Mouse (Mus musculus) heart, embryonic 13.5 days (tissue): ENCODE measurements around the gene Cnmd. TPM values are rescaled to one million over a fixed set of nuclear protein-coding genes. Genes with fewer than 3 reads are reported as not detected.
A peak's percentile ranks its signal among the peaks of the same experiment; 100 is the strongest.

Experiments used
- ATAC-seq: fragments of 200-750 bp; cut with Nextera tagmentation; 2 replicates; pipeline ENCODE4 v1.8.0; 2017; ENCODE audit warnings: moderate TSS enrichment; ENCODE audit not compliant: insufficient number of reproducible peaks, low FRiP score, low TSS enrichment; ENCODE audit errors: extremely low read depth
- H3K27ac ChIP-seq: fragments of 300-500 bp; sonication (generic); replicated peaks from 2 replicates; pipeline ENCODE4 v1.5.1; 2015; ENCODE audit warnings: moderate library complexity, mild to moderate bottlenecking, inconsistent platforms
- H3K27me3 ChIP-seq: fragments of 300-500 bp; sonication (generic); replicated peaks from 2 replicates; pipeline ENCODE4 v1.6.1; 2015; ENCODE audit warnings: mild to moderate bottlenecking, inconsistent platforms
- H3K36me3 ChIP-seq: fragments of 300-500 bp; sonication (generic); 2 replicates; pipeline ENCODE4 v1.6.1; 2015; ENCODE audit warnings: mild to moderate bottlenecking, inconsistent platforms
- H3K4me1 ChIP-seq: fragments of 300-500 bp; sonication (generic); 2 replicates; pipeline ENCODE4 v1.6.1; 2015; ENCODE audit warnings: inconsistent platforms
- H3K4me2 ChIP-seq: fragments of 300-500 bp; sonication (generic); 2 replicates; pipeline ENCODE4 v1.6.1; 2015; ENCODE audit warnings: inconsistent platforms, mild to moderate bottlenecking, moderate library complexity
- H3K4me3 ChIP-seq: fragments of 300-500 bp; sonication (generic); 2 replicates; pipeline ENCODE4 v1.5.1; 2015; ENCODE audit warnings: moderate library complexity, mild to moderate bottlenecking, inconsistent platforms
- H3K9ac ChIP-seq: fragments of 300-500 bp; sonication (generic); 2 replicates; pipeline ENCODE4 v1.6.1; 2015; ENCODE audit warnings: inconsistent platforms, mild to moderate bottlenecking, moderate library complexity
- H3K9me3 ChIP-seq: fragments of 300-500 bp; sonication (generic); 2 replicates; pipeline ENCODE4 v1.6.1; 2016; ENCODE audit warnings: inconsistent platforms
- WGBS: fragments of 180-500 bp; shearing (Covaris S2); methylation state at CpG from one replicate; pipeline ENCODE4 v1.1.7; 2015; ENCODE audit warnings: mixed read lengths; 5-methylcytosine and 5-hydroxymethylcytosine counted together
- polyA plus RNA-seq: library from polyadenylated mRNA; unstranded; fragments of >200 nt; fragmentation: Nextera tagmentation; extraction: Ambion mirVana; gene quantifications from 2 replicates; pipeline ENCODE4 v1.2.1, GENCODE M21; 2015

Cnmd gene
- polyA plus RNA-seq, 1 experiment from 2014 or later = 2.2 TPM

GRCm38 (mm10) chr14:79596602-79597001 is 65.4 kb downstream of the Cnmd start:
- Histone ChIP-seq H3K9ac (no peak overlapping the region), H3K4me2 (no peak overlapping the region), H3K27me3 (no peaks in the 10 kb centered on the region), H3K36me3 (peaks cover 81% of the 10 kb centered on the region), H3K9me3 (no peaks in the 10 kb centered on the region), H3K4me3 (no peak overlapping the region), H3K27ac (no peak overlapping the region), H3K4me1 (peaks cover 3% of the 10 kb centered on the region; the same call in 1 of the 2 replicates)
- ATAC-seq = no peak
- 67% methylated on average over 4 of the region's 4 CpGs for WGBS

GRCm38 (mm10) chr14:79594069-79594468 is 67.9 kb downstream of the Cnmd start:
- H3K27ac ChIP-seq = no peak overlapping the region
- no peak overlapping the region for H3K4me2 ChIP-seq
- H3K36me3 ChIP-seq = peaks cover 67% of the 10 kb centered on the region
- no peak for ATAC-seq
- H3K9me3 ChIP-seq = no peaks in the 10 kb centered on the region
- no peaks in the 10 kb centered on the region for H3K27me3 ChIP-seq
- no peak overlapping the region for H3K4me3 ChIP-seq
- 86% methylated on average over 5 of the region's 5 CpGs for WGBS
- H3K4me1 ChIP-seq = peaks cover 12% of the 10 kb centered on the region
- no peak overlapping the region for H3K9ac ChIP-seq

GRCm38 (mm10) chr14:79591611-79592010 is 70.4 kb downstream of the Cnmd start:
- Histone ChIP-seq H3K4me3 (no peak overlapping the region), H3K27me3 (no peaks in the 10 kb centered on the region), H3K9ac (no peak overlapping the region), H3K9me3 (no peaks in the 10 kb centered on the region), H3K27ac (no peak overlapping the region), H3K36me3 (peaks cover 47% of the 10 kb centered on the region), H3K4me2 (no peak overlapping the region), H3K4me1 (peaks cover 24% of the 10 kb centered on the region)
- ATAC-seq = no peak
- WGBS = 90% methylated on average over 2 of the region's 2 CpGs

GRCm38 (mm10) chr14:79590916-79591315 is 71.1 kb downstream of the Cnmd start:
- no peak overlapping the region for H3K4me3 ChIP-seq
- H3K27me3 ChIP-seq = no peaks in the 10 kb centered on the region
- H3K4me2 ChIP-seq = no peak overlapping the region
- H3K4me1 ChIP-seq = peaks cover 25% of the 10 kb centered on the region
- 91% methylated on average over 8 of the region's 8 CpGs for WGBS
- no peak for ATAC-seq
- H3K36me3 ChIP-seq = peaks cover 40% of the 10 kb centered on the region
- H3K27ac ChIP-seq = no peak overlapping the region
- H3K9me3 ChIP-seq = no peaks in the 10 kb centered on the region
- no peak overlapping the region for H3K9ac ChIP-seq

- peaks cover 25% of the 10 kb centered on the region for H3K36me3 ChIP-seq
- peaks cover 25% of the 10 kb centered on the region for H3K4me1 ChIP-seq
- no peaks in the 10 kb centered on the region for H3K27me3 ChIP-seq
- no peaks in the 10 kb centered on the region for H3K9me3 ChIP-seq
- ATAC-seq = no peak
- no peak overlapping the region for H3K9ac ChIP-seq
- H3K4me3 ChIP-seq = no peak overlapping the region
- 92% methylated on average over 6 of the region's 6 CpGs for WGBS
- no peak overlapping the region for H3K27ac ChIP-seq
- H3K4me2 ChIP-seq = peak overlapping the region; percentile 94
Observed at GRCm38 (mm10) chr14:79589401-79589800, 72.6 kb downstream of the Cnmd start.

GRCm38 (mm10) chr14:79588534-79588951 is 73.4 kb downstream of the Cnmd start:
- Histone ChIP-seq H3K27me3 (no peaks in the 10 kb centered on the region), H3K9me3 (no peaks in the 10 kb centered on the region), H3K4me3 (peak overlapping the region; percentile 73), H3K27ac (no peak overlapping the region), H3K9ac (peak overlapping the region; percentile 87), H3K4me2 (peak overlapping the region; percentile 94), H3K4me1 (peaks cover 25% of the 10 kb centered on the region), H3K36me3 (peaks cover 21% of the 10 kb centered on the region)
- ATAC-seq = no peak
- 72% methylated on average over 9 of the region's 9 CpGs for WGBS

GRCm38 (mm10) chr14:79587852-79588229 is 74.1 kb downstream of the Cnmd start:
- Histone ChIP-seq H3K27me3 (no peaks in the 10 kb centered on the region), H3K9me3 (no peaks in the 10 kb centered on the region), H3K36me3 (peaks cover 24% of the 10 kb centered on the region), H3K4me3 (peak overlapping the region; percentile 73), H3K4me2 (peak overlapping the region; percentile 94), H3K4me1 (peaks cover 25% of the 10 kb centered on the region), H3K27ac (peak overlapping the region; percentile 92), H3K9ac (peak overlapping the region; percentile 87)
- WGBS = under 1% methylated on average over 9 of the region's 9 CpGs
- ATAC-seq = no peak

Other genes starting within 250 kb of the Cnmd start
- 7.0 and 7.1 TPM in 2 replicates for gene Kbtbd7, start 235.7 kb downstream of the Cnmd start, polyA plus RNA-seq
- 1.4 and 2.5 TPM in 2 replicates for gene Kbtbd6, start 210.3 kb downstream of the Cnmd start, polyA plus RNA-seq
- 7.2 and 8.0 TPM in 2 replicates for gene Elf1, start 181.0 kb downstream of the Cnmd start, polyA plus RNA-seq
- 24.5 and 26.4 TPM in 2 replicates for gene Wbp4, start 180.7 kb downstream of the Cnmd start, polyA plus RNA-seq
- 95.3 and 108 TPM in 2 replicates for gene Sugt1, start 74.5 kb downstream of the Cnmd start, polyA plus RNA-seq
- gene Pcdh8, start 109.1 kb upstream of the Cnmd start, polyA plus RNA-seq = 0.07 and 0.08 TPM in 2 replicates